Mouse (Mus musculus) MEL (cell line): ENCODE data around the gene Mosmo. TPM values are rescaled to one million over a fixed set of nuclear protein-coding genes. Genes with fewer than 3 reads are reported as not detected.

ENCODE experiments used
- DNase-seq: peaks from one replicate; pipeline ENCODE4 v3.0.0; 2011; ENCODE audit warnings: low read depth, low spot score
- H3K27ac ChIP-seq: 2 replicates; pipeline ENCODE4 v1.5.1; 2012; ENCODE audit warnings: low read depth, mild to moderate bottlenecking, control low read depth, low read length, moderate library complexity; ENCODE audit not compliant: control insufficient read depth
- H3K27me3 ChIP-seq, 2 experiments: fragments of 150-350 bp in 1 of 2; sonication (generic) in 1 of 2; 2 replicates each; pipeline ENCODE4 v1.6.1; 2012; ENCODE audit warnings: low read length in 2 of 2, mild to moderate bottlenecking in 2 of 2, improper control_type of control experiment in 1 of 2, moderate library complexity in 1 of 2; ENCODE audit not compliant: insufficient read depth in 2 of 2, control insufficient read depth in 1 of 2
- H3K36me3 ChIP-seq, 2 experiments: 2 replicates each; pipeline ENCODE4 v1.6.1; 2012 to 2014; ENCODE audit warnings: low read length in 2 of 2, improper control_type of control experiment in 1 of 2, inconsistent platforms in 1 of 2, mild to moderate bottlenecking in 1 of 2; ENCODE audit not compliant: insufficient read depth in 2 of 2, control insufficient read depth in 1 of 2
- H3K4me1 ChIP-seq, 2 experiments: fragments of 150-350 bp in 1 of 2; sonication (generic) in 1 of 2; 2 replicates each; pipeline ENCODE4 v1.6.1; 2012; ENCODE audit warnings: low read length in 2 of 2, improper control_type of control experiment in 1 of 2, mild to moderate bottlenecking in 1 of 2; ENCODE audit not compliant: insufficient read depth in 2 of 2, control insufficient read depth in 1 of 2
- H3K4me3 ChIP-seq, 2 experiments: fragments of 150-350 bp in 1 of 2; sonication (generic) in 1 of 2; 2 replicates each; pipeline ENCODE4 v1.5.1; 2012; ENCODE audit warnings: low read depth in 2 of 2, low read length in 2 of 2, mild to moderate bottlenecking in 2 of 2, moderate library complexity in 2 of 2, control low read depth in 1 of 2, improper control_type of control experiment in 1 of 2; ENCODE audit not compliant: control insufficient read depth in 1 of 2, insufficient read depth in 1 of 2
- H3K79me2 ChIP-seq: 2 replicates; pipeline ENCODE4 v1.6.1; 2012; ENCODE audit warnings: mild to moderate bottlenecking, low read length, moderate library complexity; ENCODE audit not compliant: control insufficient read depth, poor library complexity, insufficient read depth
- H3K9ac ChIP-seq: 2 replicates; pipeline ENCODE4 v1.6.1; 2012; ENCODE audit warnings: low read depth, mild to moderate bottlenecking, control low read depth, low read length, moderate library complexity; ENCODE audit not compliant: control insufficient read depth, poor library complexity, severe bottlenecking
- H3K9me3 ChIP-seq: fragments of 150-350 bp; sonication (generic); replicated peaks from 2 replicates; pipeline ENCODE4 v1.6.1; 2012; ENCODE audit warnings: mild to moderate bottlenecking, low read length, improper control_type of control experiment, moderate library complexity; ENCODE audit not compliant: insufficient read depth
- CHD1 ChIP-seq: IDR thresholded peaks from 2 replicates; pipeline ENCODE4 v1.6.1; 2012; ENCODE audit warnings: low read depth, mild to moderate bottlenecking, inconsistent platforms, low read length, improper control_type of control experiment
- CHD2 ChIP-seq: IDR thresholded peaks from 2 replicates; pipeline ENCODE4 v1.6.1; 2011; ENCODE audit warnings: low read length, improper control_type of control experiment
- CTCF ChIP-seq, 3 experiments: IDR thresholded peaks in 2 of 3; conservative IDR thresholded peaks in 1 of 3; 2 replicates each; pipeline ENCODE4 v1.5.1; 2011 to 2012; ENCODE audit warnings: low read length in 3 of 3, low read depth in 2 of 3, mild to moderate bottlenecking in 2 of 3, improper control_type of control experiment in 1 of 3, inconsistent platforms in 1 of 3, mixed read lengths in 1 of 3, moderate library complexity in 1 of 3; ENCODE audit not compliant: control insufficient read depth in 1 of 3, insufficient read depth in 1 of 3, poor library complexity in 1 of 3, severe bottlenecking in 1 of 3
- E2F4 ChIP-seq: IDR thresholded peaks from 2 replicates; pipeline ENCODE4 v1.6.1; 2011; ENCODE audit warnings: low read depth, low read length, improper control_type of control experiment, borderline replicate concordance
- ELF1 ChIP-seq: IDR thresholded peaks from 2 replicates; pipeline ENCODE4 v1.6.1; 2014; ENCODE audit warnings: low read depth, mild to moderate bottlenecking, inconsistent platforms, low read length, improper control_type of control experiment, moderate library complexity
- EP300 ChIP-seq, 2 experiments: IDR thresholded peaks; 2 replicates each; pipeline ENCODE4 v1.6.1; 2011; ENCODE audit warnings: improper control_type of control experiment in 2 of 2, low read length in 2 of 2, low read depth in 1 of 2, mild to moderate bottlenecking in 1 of 2
- GABPA ChIP-seq: IDR thresholded peaks from 2 replicates; pipeline ENCODE4 v1.6.1; 2012; ENCODE audit warnings: low read depth, mild to moderate bottlenecking, inconsistent platforms, low read length, improper control_type of control experiment, moderate library complexity
- GATA1 ChIP-seq: IDR thresholded peaks from 2 replicates; pipeline ENCODE4 v1.6.1; 2011; ENCODE audit warnings: low read depth, low read length, improper control_type of control experiment
- HCFC1 ChIP-seq: IDR thresholded peaks from 2 replicates; pipeline ENCODE4 v1.6.1; 2012; ENCODE audit warnings: low read depth, mild to moderate bottlenecking, inconsistent platforms, low read length, improper control_type of control experiment, moderate library complexity
- JUND ChIP-seq: IDR thresholded peaks from 2 replicates; pipeline ENCODE4 v1.6.1; 2011; ENCODE audit warnings: low read depth, mild to moderate bottlenecking, improper control_type of control experiment, low read length
- KAT2A ChIP-seq: conservative IDR thresholded peaks from 2 replicates; pipeline ENCODE4 v1.6.1; 2012; ENCODE audit warnings: low read depth, low read length, improper control_type of control experiment, inconsistent platforms
- MAFK ChIP-seq: IDR thresholded peaks from 2 replicates; pipeline ENCODE4 v1.6.1; 2011; ENCODE audit warnings: low read depth, mild to moderate bottlenecking, low read length, improper control_type of control experiment, borderline replicate concordance
- MAX ChIP-seq: IDR thresholded peaks from 2 replicates; pipeline ENCODE4 v1.6.1; 2011; ENCODE audit warnings: low read length, improper control_type of control experiment
- MEF2A ChIP-seq: IDR thresholded peaks from 2 replicates; pipeline ENCODE4 v1.6.1; 2014; ENCODE audit warnings: low read depth, mild to moderate bottlenecking, inconsistent platforms, low read length, improper control_type of control experiment; ENCODE audit not compliant: poor library complexity, insufficient replicate concordance, severe bottlenecking; ENCODE audit errors: extremely low read depth
- MXI1 ChIP-seq: IDR thresholded peaks from 2 replicates; pipeline ENCODE4 v1.6.1; 2011; ENCODE audit warnings: mild to moderate bottlenecking, low read depth, low read length, improper control_type of control experiment
- MYC ChIP-seq: IDR thresholded peaks from 2 replicates; pipeline ENCODE4 v1.6.1; 2011; ENCODE audit warnings: low read depth, mild to moderate bottlenecking, low read length, improper control_type of control experiment, moderate library complexity
- NELFE ChIP-seq: IDR thresholded peaks from 2 replicates; pipeline ENCODE4 v1.6.1; 2011; ENCODE audit warnings: low read depth, low read length, improper control_type of control experiment
- NRF1 ChIP-seq: IDR thresholded peaks from 2 replicates; pipeline ENCODE4 v1.6.1; 2014; ENCODE audit warnings: low read depth, mild to moderate bottlenecking, inconsistent platforms, low read length, improper control_type of control experiment, moderate library complexity; ENCODE audit not compliant: poor library complexity, insufficient read depth, severe bottlenecking
- POLR2A ChIP-seq, 2 experiments: IDR thresholded peaks; 2 replicates each; pipeline ENCODE4 v1.6.1; 2011 to 2012; ENCODE audit warnings: low read length in 2 of 2, mild to moderate bottlenecking in 2 of 2, control low read depth in 1 of 2, improper control_type of control experiment in 1 of 2, low read depth in 1 of 2, moderate library complexity in 1 of 2; ENCODE audit not compliant: control insufficient read depth in 1 of 2, insufficient read depth in 1 of 2, poor library complexity in 1 of 2
- POLR2AphosphoS2 ChIP-seq: IDR thresholded peaks from 2 replicates; pipeline ENCODE4 v1.6.1; 2011; ENCODE audit warnings: low read length, improper control_type of control experiment
- POLR2AphosphoS5 ChIP-seq: IDR thresholded peaks from 2 replicates; pipeline ENCODE4 v1.6.1; 2012; ENCODE audit warnings: low read depth, borderline replicate concordance, mild to moderate bottlenecking, inconsistent platforms, low read length, moderate library complexity, mixed read lengths
- RAD21 ChIP-seq: IDR thresholded peaks from 2 replicates; pipeline ENCODE4 v1.6.1; 2011; ENCODE audit warnings: mild to moderate bottlenecking, low read depth, low read length, improper control_type of control experiment
- RCOR1 ChIP-seq: IDR thresholded peaks from 2 replicates; pipeline ENCODE4 v1.6.1; 2012; ENCODE audit warnings: low read depth, mild to moderate bottlenecking, inconsistent platforms, low read length, improper control_type of control experiment
- SIN3A ChIP-seq: IDR thresholded peaks from 2 replicates; pipeline ENCODE4 v1.6.1; 2012; ENCODE audit warnings: low read length, improper control_type of control experiment, inconsistent platforms
- SMC3 ChIP-seq: IDR thresholded peaks from 2 replicates; pipeline ENCODE4 v1.6.1; 2011; ENCODE audit warnings: low read depth, low read length, improper control_type of control experiment
- TAL1 ChIP-seq: IDR thresholded peaks from 2 replicates; pipeline ENCODE4 v1.6.1; 2012; ENCODE audit warnings: mild to moderate bottlenecking, inconsistent platforms, low read length, moderate library complexity, mixed read lengths
- TCF12 ChIP-seq: IDR thresholded peaks from 2 replicates; pipeline ENCODE4 v1.6.1; 2014; ENCODE audit warnings: low read depth, mild to moderate bottlenecking, inconsistent platforms, low read length, improper control_type of control experiment, moderate library complexity
- UBTF ChIP-seq: IDR thresholded peaks from 2 replicates; pipeline ENCODE4 v1.6.1; 2012; ENCODE audit warnings: low read depth, mild to moderate bottlenecking, inconsistent platforms, low read length, improper control_type of control experiment, moderate library complexity, borderline replicate concordance; ENCODE audit not compliant: insufficient read depth
- ZC3H11A ChIP-seq: IDR thresholded peaks from 2 replicates; pipeline ENCODE4 v1.6.1; 2012; ENCODE audit warnings: low read depth, mild to moderate bottlenecking, inconsistent platforms, low read length, improper control_type of control experiment
- ZKSCAN1 ChIP-seq: IDR thresholded peaks from 2 replicates; pipeline ENCODE4 v1.6.1; 2012; ENCODE audit warnings: low read depth, mild to moderate bottlenecking, inconsistent platforms, low read length, improper control_type of control experiment, moderate library complexity
- ZMIZ1 ChIP-seq: IDR thresholded peaks from 2 replicates; pipeline ENCODE4 v1.6.1; 2012; ENCODE audit warnings: low read depth, mild to moderate bottlenecking, inconsistent platforms, low read length, improper control_type of control experiment, moderate library complexity
- polyA plus RNA-seq, 2 experiments: library from polyadenylated mRNA; stranded (reverse) in 1 of 2; unstranded in 1 of 2; fragments of >175 nt in 1 of 2; fragments of >200 nt in 1 of 2; gene quantifications; 2 replicates each; pipeline versions ENCODE4 v1.2.1 to v1.2.4; 2012; ENCODE audit warnings: low replicate concordance in 2 of 2, low read depth in 1 of 2; ENCODE audit not compliant: insufficient read length in 2 of 2, insufficient read depth in 1 of 2, missing spikeins in 1 of 2
- total RNA-seq: library from RNA; depleted of rRNA; stranded (reverse); fragments of 300-350 nt; gene quantifications from 2 replicates; pipeline ENCODE4 v1.2.3, GENCODE M21; 2012; rRNA removed

Mosmo gene
- total RNA-seq, result 18.6 and 20.0 TPM in 2 replicates
- 10 to 100 TPM; 23.5 to 30.0 TPM for polyA plus RNA-seq

- Histone ChIP-seq H3K4me1 (peaks cover 19 to 27% of the 10 kb centered on the region in 2 experiments), H3K79me2 (peaks cover 43% of the 10 kb centered on the region), H3K36me3 (peaks cover 0 to 44% of the 10 kb centered on the region in 2 experiments; a peak in 2 of 4 replicates), H3K27me3 (no peaks in the 10 kb centered on the region), H3K4me3 (peak within 1 kb of the TSS; percentile 96 to 99), H3K9ac (peak within 1 kb of the TSS; percentile 94), H3K27ac (peak within 1 kb of the TSS; percentile 66), H3K9me3 (no peaks in the 10 kb centered on the region)
- peak; percentile 69 for DNase-seq
- no peak for TF ChIP-seq E2F4
- no peak for TF ChIP-seq POLR2AphosphoS5
- TF ChIP-seq ZMIZ1, result 0 out of 2 replicates have a peak, but pooled peaks have one; percentile 14
- no peak for TF ChIP-seq MYC
- no peak for TF ChIP-seq ZC3H11A
- TF ChIP-seq MAX, result no peak
- no peak for TF ChIP-seq GATA1
- peak; percentile 79 for TF ChIP-seq SIN3A
- no peak for TF ChIP-seq CHD2
- TF ChIP-seq ELF1, result peak; percentile 23; the same call in 1 of the 2 replicates
- no peak for TF ChIP-seq TCF12
- peak; percentile 50 for TF ChIP-seq NELFE
- TF ChIP-seq MAFK, result no peak
- TF ChIP-seq NRF1, result no peak
- peak; percentile 45; the same call in 1 of the 2 replicates for TF ChIP-seq MXI1
- no peak for TF ChIP-seq ZKSCAN1
- peak; percentile 59 to 68 for TF ChIP-seq POLR2A (IDR thresholded peaks at IDR 0.05; ENCODE audit: control insufficient read depth in 1 of 2, insufficient read depth in 1 of 2, low read depth in 1 of 2, low read length in 2 of 2, poor library complexity in 1 of 2)
- no peak for TF ChIP-seq CHD1
- peak; percentile 80 for TF ChIP-seq HCFC1
Measured at GRCm38 (mm10) chr7:120677001-120677643, at the start of gene Mosmo. Mosmo (plus strand) TSS chr7:120677618.

DNA sequence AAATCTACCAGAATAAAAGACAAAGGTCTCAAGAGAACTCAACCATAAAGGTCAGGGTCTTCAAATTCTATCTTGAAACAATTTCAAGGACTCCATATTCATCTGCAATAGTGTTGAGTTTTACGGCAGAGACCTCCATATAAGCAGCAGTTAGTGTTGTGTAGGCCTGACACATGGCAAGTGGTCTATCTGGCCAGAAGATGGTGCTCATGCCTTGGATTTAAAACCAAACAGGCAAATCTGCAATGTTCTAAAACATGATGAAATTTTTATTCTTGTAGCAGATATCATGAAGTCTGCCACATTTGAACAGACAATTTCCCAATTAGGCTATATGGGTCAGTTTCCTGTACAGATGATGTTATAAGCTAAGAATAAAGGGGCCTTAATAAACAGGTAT lies 44.9 kb upstream of the Mosmo start:
- Histone ChIP-seq H3K9ac (no peak overlapping the region), H3K4me1 (peaks cover 0 to 2% of the 10 kb centered on the region in 2 experiments; a peak in 2 of 4 replicates), H3K27ac (no peak overlapping the region), H3K4me3 (no peak overlapping the region), H3K36me3 (peaks cover 1 to 8% of the 10 kb centered on the region in 2 experiments; a peak in 3 of 4 replicates), H3K9me3 (no peaks in the 10 kb centered on the region), H3K79me2 (peaks cover 25% of the 10 kb centered on the region), H3K27me3 (no peaks in the 10 kb centered on the region; a peak in 2 of 4 replicates)
- DNase-seq, result peak; percentile 65
- TF ChIP-seq RAD21, result peak; percentile 71
- peak; percentile 29 to 72 (median 41) for TF ChIP-seq CTCF (IDR thresholded peaks at IDR 0.05 in 2 of 3, conservative IDR thresholded peaks at IDR 0.05 in 1 of 3; ENCODE audit: control insufficient read depth in 1 of 3, insufficient read depth in 1 of 3, low read depth in 2 of 3, low read length in 3 of 3, poor library complexity in 1 of 3, severe bottlenecking in 1 of 3)
- peak; percentile 46 for TF ChIP-seq ZC3H11A
- no peak for TF ChIP-seq TAL1
- TF ChIP-seq JUND, result no peak
- no peak for TF ChIP-seq HCFC1
- no peak for TF ChIP-seq UBTF
- peak; percentile 25; the same call in 1 of the 2 replicates for TF ChIP-seq MAX
- TF ChIP-seq RCOR1, result no peak
- no peak for TF ChIP-seq ZMIZ1
- TF ChIP-seq POLR2AphosphoS5, result no peak
- no peak for TF ChIP-seq KAT2A
- no peak for TF ChIP-seq POLR2AphosphoS2
- no peak for TF ChIP-seq MEF2A
- no peak for TF ChIP-seq ZKSCAN1
- TF ChIP-seq GABPA, result no peak
- no peak for TF ChIP-seq EP300 (IDR thresholded peaks at IDR 0.05; ENCODE audit: low read depth in 1 of 2, low read length in 2 of 2)
- peak; percentile 61 for TF ChIP-seq SMC3
- peak; percentile 62; the same call in 1 of the 2 replicates for TF ChIP-seq MYC
